Mouse (Mus musculus) liver, adult 2 months (tissue): ENCODE results near the gene Clec16a.

Experiments used
- CTCF ChIP-seq: fragments of 200-500 bp; IDR thresholded peaks from 2 replicates; pipeline ENCODE4 v1.5.1; 2011; ENCODE audit warnings: low read depth, low read length, control low read depth
- POLR2A ChIP-seq: fragments of 200-500 bp; IDR thresholded peaks from 2 replicates; pipeline ENCODE4 v1.6.1; 2011; ENCODE audit warnings: low read length, control low read depth; ENCODE audit not compliant: insufficient read depth; ENCODE audit errors: extremely low read depth

GRCm38 (mm10) chr16:10781862-10782371 is 236.8 kb downstream of the Clec16a start:
- TF ChIP-seq CTCF = no peak
- TF ChIP-seq POLR2A = no peak
